Mouse (Mus musculus) lung, adult 2 months (tissue): ENCODE data around the gene Kank4. TPM values are rescaled to one million over a fixed set of nuclear protein-coding genes. Genes with fewer than 3 reads are reported as not detected.
"Not testable (repeated sequence)": the region's sequence is repeated elsewhere in the genome, so short reads cannot be mapped to it uniquely, and the experiment has no call there.

Source experiments
- DNase-seq: peaks from one replicate; pipeline ENCODE4 v3.0.0; 2022
- H3K4me1 ChIP-seq: fragments of 200-500 bp; 2 replicates; pipeline ENCODE4 v1.6.1; 2011; ENCODE audit warnings: low read length; ENCODE audit not compliant: control insufficient read depth, insufficient read depth
- H3K4me3 ChIP-seq: fragments of 200-500 bp; replicated peaks from 2 replicates; pipeline ENCODE3; 2011; ENCODE audit warnings: low read depth, mild to moderate bottlenecking, control low read depth, low read length; ENCODE audit errors: extremely low read depth
- CTCF ChIP-seq: fragments of 200-500 bp; IDR thresholded peaks from 2 replicates; pipeline ENCODE4 v1.5.1; 2011; ENCODE audit warnings: mild to moderate bottlenecking, low read length, control low read depth; ENCODE audit not compliant: insufficient read depth
- POLR2A ChIP-seq: fragments of 200-500 bp; IDR thresholded peaks from 2 replicates; pipeline ENCODE4 v1.6.1; 2011; ENCODE audit warnings: low read depth, mild to moderate bottlenecking, control low read depth, low read length, borderline replicate concordance; ENCODE audit errors: extremely low read depth
- WGBS: fragments of 180-500 bp; shearing (Covaris S2); methylation state at CpG from one replicate; pipeline ENCODE4 v1.1.7; 2018; 5-methylcytosine and 5-hydroxymethylcytosine counted together
- polyA plus RNA-seq: library from polyadenylated mRNA; depleted of rRNA; stranded (reverse); fragments of >200 nt; gene quantifications from 2 replicates; pipeline ENCODE4 v1.2.3, GENCODE M21; 2012; rRNA removed

Gene Kank4
- polyA plus RNA-seq, 1 experiment = 9.3 TPM

DNA sequence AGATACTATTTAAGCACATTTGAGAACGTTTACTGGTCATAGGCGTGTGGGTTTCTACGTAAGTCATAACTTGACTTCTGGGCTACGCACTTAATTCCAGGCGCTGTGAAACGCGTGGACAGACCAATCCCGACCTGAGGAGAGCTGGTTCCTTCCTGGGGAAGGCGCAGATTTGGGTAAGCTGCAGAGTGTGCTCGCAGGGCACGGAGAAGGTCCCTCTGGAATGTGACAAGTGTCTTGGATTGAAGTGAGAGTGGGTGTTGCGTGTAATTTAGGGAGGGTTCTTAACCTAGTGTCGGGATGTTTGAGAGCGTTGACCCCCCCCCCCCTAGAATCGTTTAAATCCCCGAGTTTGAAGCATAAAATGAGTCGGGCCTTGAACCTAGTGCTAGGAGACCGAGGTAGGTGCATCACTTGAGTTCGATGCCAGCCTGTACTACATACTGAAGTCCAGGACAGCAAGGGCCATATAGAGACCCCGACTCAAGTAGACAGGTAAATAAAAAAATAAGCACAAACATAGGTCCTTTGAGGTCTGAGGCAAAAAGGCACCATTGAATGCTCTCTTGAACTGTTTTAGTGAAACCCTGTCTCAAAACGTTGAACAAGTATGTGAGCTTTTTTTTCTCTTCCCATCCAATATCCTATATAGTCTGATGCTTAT is 89.9 kb downstream of the Kank4 start:
- no peak for DNase-seq
- TF ChIP-seq CTCF = no peak
- no peak for TF ChIP-seq POLR2A
- Histone ChIP-seq H3K4me3 (peak overlapping the region; percentile 24), H3K4me1 (no peaks in the 10 kb centered on the region; the same call in 1 of the 2 replicates)
- WGBS = 11% methylated on average over 21 of the region's 21 CpGs

DNA sequence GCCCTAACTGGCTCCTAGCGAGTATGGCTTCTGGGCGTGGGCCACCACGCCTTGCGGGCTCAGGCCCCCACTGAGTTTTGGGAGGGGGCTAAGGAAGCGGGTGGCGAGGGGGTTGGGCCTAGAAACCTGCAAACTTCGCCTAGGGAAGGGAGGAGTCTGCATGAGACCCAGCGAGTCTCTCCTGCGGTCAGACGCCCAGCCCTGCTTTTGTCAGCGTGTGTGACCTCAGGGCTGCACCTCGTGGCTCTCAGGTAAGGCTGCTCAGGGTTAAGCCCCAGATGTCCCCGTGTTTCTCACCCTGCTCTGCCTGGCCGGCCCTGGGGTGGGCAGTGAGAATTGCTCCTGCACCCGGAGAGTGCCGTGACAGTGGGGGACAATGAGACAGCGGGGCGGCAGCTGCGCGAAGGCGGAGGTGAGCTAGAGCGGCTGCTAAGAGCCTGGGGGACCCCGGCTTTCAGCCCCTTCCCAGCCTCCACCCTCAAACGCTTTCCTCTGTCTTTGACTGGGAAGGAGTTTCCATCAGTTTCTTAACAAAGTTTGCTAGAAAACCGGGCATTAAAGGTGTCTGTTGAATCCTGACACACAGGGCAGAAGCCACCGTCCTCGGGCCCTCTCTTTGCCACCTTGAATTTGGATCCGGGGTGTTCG is 90.6 kb downstream of the Kank4 start, which contains the start of gene L1td1:
Gene L1td1, plus strand, starts transcription at position 145 of the 648 bp plus-strand sequence.
- Histone ChIP-seq H3K4me1 (no peaks in the 10 kb centered on the region; the same call in 1 of the 2 replicates), H3K4me3 (peak within 1 kb of the TSS; percentile 24)
- 25% methylated on average over 29 of the region's 29 CpGs for WGBS
- DNase-seq = no peak
- no peak for TF ChIP-seq CTCF
- no peak for TF ChIP-seq POLR2A

DNA sequence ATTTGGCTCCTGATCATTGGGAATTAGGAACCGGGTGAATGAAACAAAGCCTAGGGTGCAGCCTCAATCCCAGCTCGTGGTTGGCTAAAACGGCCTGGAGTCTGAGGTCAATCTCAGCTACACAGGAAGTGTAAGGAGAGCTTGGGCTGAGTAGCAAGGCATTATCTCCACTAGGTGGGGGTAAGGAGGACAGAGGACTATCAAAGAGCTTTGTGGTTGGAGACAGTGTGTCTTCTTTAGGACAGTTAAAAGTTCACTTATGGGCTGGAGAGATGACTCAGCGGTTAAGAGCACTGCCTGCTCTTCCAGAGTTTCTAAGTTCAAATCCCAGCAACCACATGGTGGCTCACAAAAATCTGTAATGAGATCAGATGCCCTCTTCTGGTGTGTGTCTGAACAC is 91.9 kb downstream of the Kank4 start:
- H3K4me1 ChIP-seq = no peaks in the 10 kb centered on the region; the same call in 1 of the 2 replicates
- H3K4me3 ChIP-seq = no peak overlapping the region
- TF ChIP-seq POLR2A (no peak), CTCF (no peak)
- DNase-seq = no peak
- 27% methylated on average over 4 of the region's 4 CpGs for WGBS

DNA sequence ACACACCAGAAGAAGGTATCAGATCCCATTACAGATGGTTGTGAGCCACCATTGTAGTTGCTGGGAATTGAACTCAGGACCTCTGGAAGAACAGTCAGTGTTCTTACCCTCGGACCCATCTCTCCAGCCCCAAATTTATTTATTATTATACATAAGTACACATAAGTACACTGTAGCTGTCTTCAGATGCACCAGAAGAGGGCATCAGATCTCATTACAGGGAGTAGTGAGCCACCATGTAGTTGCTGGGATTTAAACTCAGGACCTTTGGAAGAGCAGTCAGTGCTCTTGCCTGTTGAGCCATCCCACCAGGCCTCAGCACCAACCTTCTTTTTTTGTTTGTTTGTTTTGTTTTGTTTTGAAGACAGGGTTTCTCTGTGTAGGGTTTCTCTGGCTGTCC is 92.7 kb downstream of the Kank4 start:
- WGBS = 79% methylated on average over 1 of the region's 1 CpGs
- H3K4me3 ChIP-seq, H3K4me1 ChIP-seq, DNase-seq: not testable (repeated sequence)

DNA sequence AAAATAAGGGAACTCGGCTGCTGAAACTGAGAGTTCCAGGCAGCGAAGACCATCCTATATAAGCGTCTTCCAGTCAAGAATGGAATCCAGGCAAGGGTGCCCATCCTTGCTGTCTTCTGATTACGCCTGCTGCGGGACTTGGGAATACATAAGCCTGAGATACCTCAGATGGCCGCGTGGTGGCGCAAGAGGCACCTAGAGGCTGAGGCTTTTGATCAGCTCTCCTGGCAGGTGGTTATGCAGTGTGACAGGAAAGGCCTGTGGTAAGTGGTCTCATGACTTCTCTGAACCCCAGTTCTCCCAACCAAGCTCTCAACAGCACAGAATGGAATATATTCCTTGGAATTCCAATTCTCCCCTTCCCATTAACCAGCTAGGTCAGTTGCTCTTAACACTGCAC is 94.9 kb downstream of the Kank4 start:
- no peak overlapping the region for H3K4me3 ChIP-seq
- 15% methylated on average over 8 of the region's 8 CpGs for WGBS
- TF ChIP-seq CTCF (peak; percentile 89), POLR2A (no peak)
- DNase-seq = peak; percentile 54
- no peaks in the 10 kb centered on the region; the same call in 1 of the 2 replicates for H3K4me1 ChIP-seq

DNA sequence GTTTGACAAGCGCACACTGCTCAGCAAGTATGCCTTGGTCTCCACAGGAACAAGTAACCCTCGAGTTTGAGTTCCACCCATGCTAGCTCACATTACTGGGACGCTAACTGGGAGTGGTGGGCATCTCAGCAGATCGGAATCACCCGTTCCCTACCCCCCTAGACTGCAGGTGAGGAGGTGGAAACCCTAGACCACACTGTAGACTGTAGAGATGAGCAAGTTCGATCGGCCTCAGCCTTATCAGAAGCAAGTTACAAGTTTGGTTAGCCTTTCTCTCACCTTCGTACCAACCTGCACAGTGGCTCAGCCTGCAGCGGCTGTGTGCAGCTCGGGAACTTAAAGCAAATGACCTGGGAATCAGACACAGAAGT is 98.8 kb downstream of the Kank4 start:
- TF ChIP-seq CTCF (no peak), POLR2A (no peak)
- Histone ChIP-seq H3K4me1 (no peaks in the 10 kb centered on the region), H3K4me3 (no peak overlapping the region)
- 79% methylated on average over 10 of the region's 10 CpGs for WGBS
- DNase-seq = no peak

DNA sequence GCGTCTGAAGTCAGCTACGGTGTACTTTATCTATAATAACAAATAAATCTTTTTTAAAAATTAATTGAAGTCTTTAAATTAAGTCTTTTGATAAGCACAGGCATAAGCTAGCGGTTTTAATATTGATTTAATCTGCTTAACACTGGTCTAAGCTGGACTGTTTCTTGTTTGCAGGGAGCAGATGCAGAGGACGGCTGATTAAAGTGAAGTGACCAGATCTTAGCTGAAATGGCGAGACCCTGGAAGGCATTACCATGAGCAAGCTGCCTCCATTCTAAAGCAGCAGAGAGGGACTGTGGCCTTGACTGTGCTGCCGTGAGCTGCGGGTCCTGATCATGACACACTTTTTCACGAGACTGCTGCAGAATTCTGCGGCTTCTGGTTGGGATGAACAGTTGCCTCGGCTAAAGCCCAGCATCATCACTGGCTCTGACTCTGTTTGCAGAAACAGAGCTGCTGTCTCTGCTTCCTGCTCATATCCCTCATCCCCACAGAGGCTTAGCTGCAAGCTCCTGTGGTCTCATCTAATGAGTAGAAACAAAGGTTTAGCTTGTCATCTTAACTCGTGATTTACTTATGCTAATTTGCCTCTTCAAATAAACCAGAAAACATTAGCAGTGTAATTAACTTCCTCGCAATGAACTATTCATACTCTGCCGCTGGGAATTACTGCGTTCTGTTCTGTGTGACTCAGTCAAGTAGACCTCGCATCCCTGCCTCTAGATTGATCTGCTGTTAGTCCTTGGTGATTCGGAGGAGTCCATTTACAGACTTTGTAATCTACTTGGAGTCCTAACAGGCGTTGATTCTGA is 99.4 kb downstream of the Kank4 start:
- DNase-seq = no peak
- H3K4me3 ChIP-seq = no peak overlapping the region
- TF ChIP-seq POLR2A (no peak), CTCF (no peak)
- WGBS = 86% methylated on average over 17 of the region's 17 CpGs
- H3K4me1 ChIP-seq = no peaks in the 10 kb centered on the region

DNA sequence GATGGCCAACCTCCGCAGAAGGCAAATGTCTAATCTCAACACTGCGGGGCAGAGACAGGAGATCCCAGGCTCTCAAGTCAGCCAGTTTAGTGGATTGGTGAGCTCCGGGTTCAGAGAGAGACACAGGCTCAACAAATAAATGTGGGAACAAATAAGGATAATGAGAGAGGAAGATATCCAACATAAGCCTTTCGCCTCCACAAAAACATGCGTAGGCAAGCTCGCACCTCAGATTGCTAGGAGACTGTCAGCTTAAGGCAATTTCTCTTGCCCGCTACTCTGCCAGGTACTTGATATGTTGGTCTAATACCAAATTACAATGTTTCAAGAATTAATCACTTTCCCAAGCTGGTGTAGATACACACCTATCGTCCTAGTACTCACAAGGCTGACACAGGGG is 106.4 kb downstream of the Kank4 start:
- 89% methylated on average over 8 of the region's 8 CpGs for WGBS
- DNase-seq = no peak

More for the DNA sequence above, 106.4 kb downstream of the Kank4 start:
- TF ChIP-seq CTCF = no peak
- TF ChIP-seq POLR2A = no peak
- H3K4me1 ChIP-seq = no peaks in the 10 kb centered on the region
- H3K4me3 ChIP-seq = no peak overlapping the region

Other genes starting within 250 kb of the Kank4 start
- 0.03 and 0.13 TPM in 2 replicates for gene L1td1, start 90.8 kb downstream of the Kank4 start, polyA plus RNA-seq
- not detected in 2 replicates for gene I0C0044D17Rik, start 6.3 kb upstream of the Kank4 start, polyA plus RNA-seq
- 43.2 and 139 TPM in 2 replicates for gene Usp1, start 106.3 kb upstream of the Kank4 start, polyA plus RNA-seq
- 0.26 TPM in 1 of 2 replicates, not detected in the other for gene Angptl3, start 213.4 kb upstream of the Kank4 start, polyA plus RNA-seq